Mouse (Mus musculus): ENCODE data around the gene Fgfr2.

DNA sequence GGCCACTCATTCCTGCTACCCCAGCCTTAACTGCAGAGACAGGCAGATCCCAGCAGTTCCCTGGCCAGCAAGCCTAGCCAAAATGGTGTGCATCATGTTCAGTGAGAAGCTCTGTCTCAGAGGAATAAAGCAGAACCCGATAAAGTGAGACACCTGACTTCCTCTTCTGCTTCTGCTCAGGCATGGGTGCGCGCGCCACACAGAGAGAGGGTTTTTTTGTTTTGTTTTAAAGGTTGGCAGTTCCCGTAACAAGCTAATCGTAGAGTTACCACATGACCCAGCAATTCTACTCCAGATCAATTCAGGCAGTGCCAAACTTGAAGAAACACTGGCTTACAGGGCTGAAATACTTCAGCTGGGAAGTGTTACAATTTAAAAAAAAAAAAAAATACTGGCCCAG is 554.3 kb downstream of the Fgfr2 start:
- TF ChIP-seq POLR2AphosphoS2 (IDR thresholded peaks at IDR 0.05; ENCODE audit: insufficient read length, low read depth) (no peak), MYOD1 (IDR thresholded peaks at IDR 0.05; ENCODE audit: control insufficient read depth in 1 of 3, insufficient read length in 2 of 3, low read depth in 2 of 3) (no peak), CEBPB (IDR thresholded peaks at IDR 0.05; ENCODE audit: insufficient read depth, poor library complexity, severe bottlenecking) (no peak), POLR2A (IDR thresholded peaks at IDR 0.05; ENCODE audit: insufficient read length, low read depth) (no peak), MAX (IDR thresholded peaks at IDR 0.05; ENCODE audit: low read depth) (no peak), USF1 (IDR thresholded peaks at IDR 0.05; ENCODE audit: low read depth) (no peak), REST (IDR thresholded peaks at IDR 0.05; ENCODE audit: insufficient read depth, insufficient read length) (no peak), E2F4 (IDR thresholded peaks at IDR 0.05; ENCODE audit: insufficient read depth) (no peak), SRF (IDR thresholded peaks at IDR 0.05; ENCODE audit: control insufficient read depth, insufficient read length, low read depth) (no peak), MYOG (IDR thresholded peaks at IDR 0.05; ENCODE audit: control insufficient read depth in 1 of 3, insufficient read depth in 1 of 3, insufficient read length in 2 of 3, low read depth in 2 of 3) (no peak), TCF12 (IDR thresholded peaks at IDR 0.05; ENCODE audit: insufficient read depth, poor library complexity, severe bottlenecking) (no peak), TCF3 (IDR thresholded peaks at IDR 0.05; ENCODE audit: insufficient read length, low read depth) (no peak)
